Mouse (Mus musculus) small intestine, adult 10 weeks (tissue): ENCODE results near the gene Skap2. TPM values are rescaled to one million over a fixed set of nuclear protein-coding genes. Genes with fewer than 3 reads are reported as not detected.

Experiments
- polyA plus RNA-seq: library from polyadenylated mRNA; stranded (reverse); fragments of 350-450 nt; fragmentation: Illumina TruSeq; extraction: RNeasy Lipid Tissue Mini Kit (QIAGEN cat#74804); gene quantifications from one replicate; pipeline ENCODE4 v1.2.3, GENCODE M21; 2014; ENCODE audit warnings: low replicate concordance

Skap2 gene
- polyA plus RNA-seq: 82.4 TPM

DNA sequence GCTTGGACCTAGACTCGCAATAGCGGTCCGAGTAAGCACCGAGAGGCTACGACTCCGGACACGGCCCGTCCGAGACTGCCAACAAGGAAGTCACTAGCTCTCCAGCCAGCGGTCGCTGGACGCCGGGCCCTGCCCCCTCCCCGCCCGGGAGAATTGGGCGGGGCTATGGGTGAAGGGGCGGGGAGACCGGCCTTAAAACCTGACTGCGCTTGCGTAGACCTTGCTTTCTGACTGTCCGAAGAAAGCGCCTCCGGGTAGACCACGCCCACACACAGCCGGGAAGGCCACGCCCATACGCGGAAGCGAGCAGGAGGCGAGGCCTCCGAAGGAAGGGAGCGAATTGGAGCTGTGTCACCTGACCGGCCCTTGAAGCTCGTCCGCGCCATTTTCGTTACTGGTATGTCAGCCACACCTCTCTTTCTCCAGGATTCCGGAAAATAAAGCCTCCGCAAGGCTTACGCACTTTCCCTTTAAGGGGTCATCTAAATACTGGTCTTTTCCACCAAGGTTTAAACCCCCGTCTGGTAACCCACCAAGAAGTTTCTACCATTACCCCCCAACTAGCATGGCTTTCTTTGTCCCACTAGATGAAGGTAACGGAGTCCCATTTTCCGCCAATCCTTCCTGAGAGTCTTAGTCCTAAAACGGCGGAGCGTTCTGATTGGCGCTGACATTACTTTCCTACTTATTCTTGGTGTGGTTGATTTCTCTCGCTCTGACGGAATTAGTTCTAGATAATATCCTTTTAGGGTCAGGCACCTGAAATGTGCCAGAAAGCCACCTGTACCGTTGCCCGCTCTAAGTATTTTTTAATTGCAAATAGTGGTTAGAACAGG is at the start of gene Skap2:
Skap2 (minus strand) TSS at position 141 of the 836 bp plus-strand sequence.

Other genes starting within 250 kb of the Skap2 start
- 0.56 TPM for gene Hoxa1, start 145.8 kb upstream of the Skap2 start, polyA plus RNA-seq
- 2.6 TPM for gene Hoxa2, start 152.3 kb upstream of the Skap2 start, polyA plus RNA-seq
- gene 5730596B20Rik, start 164.9 kb upstream of the Skap2 start, polyA plus RNA-seq: 0.19 TPM
- gene Hoxa4, start 179.2 kb upstream of the Skap2 start, polyA plus RNA-seq: 3.0 TPM
- gene Hoxa5, start 192.0 kb upstream of the Skap2 start, polyA plus RNA-seq: 6.5 TPM
- not detected for gene Hoxa6, start 196.2 kb upstream of the Skap2 start, polyA plus RNA-seq
- gene Hoxa3, start 200.8 kb upstream of the Skap2 start, polyA plus RNA-seq: 5.9 TPM
- gene Gm28308, start 200.8 kb upstream of the Skap2 start, polyA plus RNA-seq: not detected
- 0.48 TPM for gene Hoxa7, start 209.3 kb upstream of the Skap2 start, polyA plus RNA-seq
- 0.59 TPM for gene Hoxa9, start 218.5 kb upstream of the Skap2 start, polyA plus RNA-seq
- not detected for gene Hoxa10, start 228.3 kb upstream of the Skap2 start, polyA plus RNA-seq
- gene Hoxa11, start 233.3 kb upstream of the Skap2 start, polyA plus RNA-seq: not detected
- gene Hoxa13, start 248.3 kb upstream of the Skap2 start, polyA plus RNA-seq: not detected